Mouse (Mus musculus) stomach, embryonic 14.5 days (tissue): ENCODE results near the gene Sgpp1. TPM values are rescaled to one million over a fixed set of nuclear protein-coding genes. Genes with fewer than 3 reads are reported as not detected.
"Not testable (repeated sequence)": the region's sequence is repeated elsewhere in the genome, so short reads cannot be mapped to it uniquely, and the experiment has no call there.

ENCODE experiments used
- ATAC-seq: fragments of 200-750 bp; cut with Nextera tagmentation; 2 replicates; pipeline ENCODE4 v1.8.0; 2017; ENCODE audit warnings: low read depth, moderate TSS enrichment; ENCODE audit not compliant: insufficient number of reproducible peaks, insufficient read depth, low FRiP score
- H3K27ac ChIP-seq: fragments of 300-500 bp; sonication (generic); 2 replicates; pipeline ENCODE4 v1.5.1; 2014; ENCODE audit warnings: mild to moderate bottlenecking, low read length, moderate library complexity, mixed read lengths
- H3K27me3 ChIP-seq: fragments of 300-500 bp; sonication (generic); 2 replicates; pipeline ENCODE4 v1.6.1; 2014; ENCODE audit warnings: low read length, control low read depth, mixed read lengths; ENCODE audit not compliant: control insufficient read depth, insufficient read depth
- H3K36me3 ChIP-seq: fragments of 300-500 bp; sonication (generic); 2 replicates; pipeline ENCODE4 v1.6.1; 2014; ENCODE audit warnings: mild to moderate bottlenecking, control low read depth, low read length, moderate library complexity, mixed read lengths; ENCODE audit not compliant: control insufficient read depth, insufficient read depth
- H3K4me1 ChIP-seq: fragments of 300-500 bp; sonication (generic); 2 replicates; pipeline ENCODE4 v1.6.1; 2014; ENCODE audit warnings: low read length, control low read depth, mixed read lengths; ENCODE audit not compliant: control insufficient read depth, insufficient read depth
- H3K4me2 ChIP-seq: fragments of 300-500 bp; sonication (generic); replicated peaks from 2 replicates; pipeline ENCODE4 v1.6.1; 2014; ENCODE audit warnings: low read depth, low read length, control low read depth
- H3K4me3 ChIP-seq: fragments of 300-500 bp; sonication (generic); 2 replicates; pipeline ENCODE4 v1.5.1; 2014; ENCODE audit warnings: low read depth, low read length, control low read depth
- H3K9ac ChIP-seq: fragments of 300-500 bp; sonication (generic); replicated peaks from 2 replicates; pipeline ENCODE4 v1.6.1; 2014; ENCODE audit warnings: low read depth, mild to moderate bottlenecking, control low read depth, low read length, moderate library complexity, mixed read lengths
- H3K9me3 ChIP-seq: fragments of 300-500 bp; sonication (generic); 2 replicates; pipeline ENCODE4 v1.6.1; 2016; ENCODE audit warnings: low read depth, low read length, control low read depth; ENCODE audit not compliant: control insufficient read depth
- WGBS: fragments of 180-500 bp; shearing (Covaris S2); extraction: QIAGEN DNeasy Blood & Tissue Kit; methylation state at CpG from one replicate; pipeline ENCODE4 v1.1.7; 2014; 5-methylcytosine and 5-hydroxymethylcytosine counted together
- polyA plus RNA-seq: library from polyadenylated mRNA; unstranded; fragments of >200 nt; fragmentation: Nextera tagmentation; extraction: Ambion mirVana; gene quantifications from 2 replicates; pipeline ENCODE4 v1.2.1, GENCODE M21; 2014

The Sgpp1 gene
- polyA plus RNA-seq, 1 experiment from 2014 or later = 19.6 TPM

DNA sequence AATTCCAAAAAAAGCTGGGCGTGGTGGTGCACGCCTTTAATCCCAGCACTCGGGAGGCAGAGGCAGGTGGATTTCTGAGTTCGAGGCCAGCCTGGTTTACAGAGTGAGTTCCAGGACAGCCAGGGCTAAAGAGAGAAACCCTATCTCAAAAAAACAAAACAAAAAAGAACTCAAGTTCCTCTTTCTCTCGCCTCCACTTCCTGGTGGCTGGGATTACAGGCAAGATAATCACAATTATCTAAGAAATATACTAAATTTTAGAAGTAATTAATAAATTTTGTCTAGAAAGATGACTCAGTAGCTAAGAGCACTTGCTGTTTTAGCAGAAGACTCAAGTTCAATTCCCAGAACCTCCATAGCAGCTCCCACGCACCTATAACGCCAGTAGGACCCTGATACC is 22.6 kb downstream of the Sgpp1 start:
- H3K9ac ChIP-seq, H3K27ac ChIP-seq, H3K9me3 ChIP-seq, ATAC-seq, H3K4me2 ChIP-seq, H3K4me1 ChIP-seq, H3K36me3 ChIP-seq, H3K4me3 ChIP-seq, H3K27me3 ChIP-seq: not testable (repeated sequence)
- 94% methylated on average over 7 of the region's 7 CpGs for WGBS

DNA sequence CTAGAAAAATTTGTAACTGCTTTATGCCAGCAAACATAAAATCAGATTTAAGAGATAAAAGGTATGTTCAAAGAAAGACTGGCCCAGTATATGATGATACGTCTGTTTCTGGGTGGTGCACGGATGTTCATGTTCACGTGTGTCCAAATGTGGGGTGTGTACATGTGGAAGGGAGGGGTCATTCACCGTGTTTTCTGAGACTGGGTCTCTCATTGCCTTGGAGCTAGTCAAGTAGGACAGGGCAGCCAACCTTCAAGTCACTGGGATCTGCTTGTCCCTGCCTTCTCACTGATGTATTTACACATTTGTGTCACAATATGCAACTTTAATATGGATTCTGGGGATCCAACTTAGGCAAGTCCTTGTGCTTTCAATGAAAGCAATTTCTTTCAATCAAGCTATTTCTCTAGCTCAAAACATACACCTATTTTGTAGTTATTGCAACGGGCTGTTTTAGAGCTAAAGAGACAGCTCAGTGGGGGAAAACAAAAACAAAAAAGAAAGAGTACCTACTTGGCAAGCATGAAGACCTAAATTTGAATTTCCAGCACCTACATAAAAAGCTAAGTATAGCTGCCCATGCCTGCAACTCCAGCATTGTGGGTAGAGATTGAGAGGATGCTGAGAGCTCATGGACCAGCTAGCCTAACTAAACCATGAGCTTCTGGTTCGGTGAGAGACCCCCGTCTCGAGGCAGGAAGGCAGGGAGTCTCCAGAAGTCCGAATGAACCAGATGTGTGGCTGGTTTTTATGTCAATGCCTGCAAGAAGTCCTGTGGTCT is 24.7 kb downstream of the Sgpp1 start:
- no peak overlapping the region for H3K27ac ChIP-seq
- WGBS = 91% methylated on average over 9 of the region's 9 CpGs
- H3K27me3 ChIP-seq = no peaks in the 10 kb centered on the region
- no peak overlapping the region for H3K4me3 ChIP-seq
- H3K9me3 ChIP-seq = no peaks in the 10 kb centered on the region
- H3K4me2 ChIP-seq = no peak overlapping the region
- no peak overlapping the region for H3K9ac ChIP-seq
- no peaks in the 10 kb centered on the region for H3K4me1 ChIP-seq
- ATAC-seq = no peak
- no peaks in the 10 kb centered on the region for H3K36me3 ChIP-seq

DNA sequence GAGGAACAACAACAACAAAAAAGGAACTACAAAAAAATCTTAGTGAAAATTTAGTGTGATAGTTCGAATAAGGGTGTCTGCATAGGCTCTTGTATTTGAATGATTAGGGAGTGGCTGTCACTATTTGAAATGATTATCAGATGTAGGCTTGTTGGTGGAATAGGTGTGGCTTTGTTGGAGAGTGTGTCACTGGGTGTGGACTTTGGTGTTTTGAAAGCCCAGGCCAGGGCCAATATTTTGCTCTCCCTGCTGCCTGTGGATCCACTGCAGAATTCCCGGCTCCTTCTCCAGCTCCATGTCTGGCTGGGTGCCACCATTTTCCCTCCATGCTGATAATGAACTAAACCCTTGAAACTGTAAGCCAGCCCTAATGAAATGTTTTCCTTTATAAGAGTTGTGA is 26.0 kb downstream of the Sgpp1 start:
- no peaks in the 10 kb centered on the region for H3K36me3 ChIP-seq
- no peaks in the 10 kb centered on the region for H3K4me1 ChIP-seq
- no peak overlapping the region for H3K27ac ChIP-seq
- no peaks in the 10 kb centered on the region for H3K27me3 ChIP-seq
- no peaks in the 10 kb centered on the region for H3K9me3 ChIP-seq
- H3K9ac ChIP-seq = no peak overlapping the region
- no peak overlapping the region for H3K4me3 ChIP-seq
- ATAC-seq = no peak
- 78% methylated on average over 2 of the region's 2 CpGs for WGBS
- no peak overlapping the region for H3K4me2 ChIP-seq

DNA sequence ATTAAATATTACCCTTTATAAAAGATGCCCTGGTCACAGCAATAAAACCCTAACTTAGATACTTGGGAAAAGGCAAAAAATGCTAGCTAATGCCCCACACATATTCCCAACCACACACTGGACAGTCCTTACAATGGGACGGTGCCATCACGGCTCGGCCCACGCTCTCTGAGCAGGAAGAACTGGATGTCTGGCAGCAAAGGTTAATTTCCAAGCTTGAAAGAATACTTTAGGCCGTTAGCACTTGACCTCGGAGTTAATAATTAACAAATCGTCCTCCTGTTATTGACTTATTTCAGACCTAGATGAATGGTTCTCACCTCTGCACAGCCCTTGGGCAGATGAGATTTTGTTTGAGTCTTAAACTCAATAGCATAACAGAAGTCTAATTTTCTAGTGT is 28.9 kb downstream of the Sgpp1 start:
- H3K4me2 ChIP-seq = no peak overlapping the region
- H3K27ac ChIP-seq = no peak overlapping the region
- no peaks in the 10 kb centered on the region for H3K27me3 ChIP-seq
- no peak for ATAC-seq
- 73% methylated on average over 7 of the region's 7 CpGs for WGBS
- H3K36me3 ChIP-seq = no peaks in the 10 kb centered on the region
- 0 out of 2 replicates have a peak, but pooled peaks cover 2% of the 10 kb centered on the region for H3K4me1 ChIP-seq
- H3K4me3 ChIP-seq = no peak overlapping the region
- H3K9ac ChIP-seq = no peak overlapping the region
- H3K9me3 ChIP-seq = no peaks in the 10 kb centered on the region

DNA sequence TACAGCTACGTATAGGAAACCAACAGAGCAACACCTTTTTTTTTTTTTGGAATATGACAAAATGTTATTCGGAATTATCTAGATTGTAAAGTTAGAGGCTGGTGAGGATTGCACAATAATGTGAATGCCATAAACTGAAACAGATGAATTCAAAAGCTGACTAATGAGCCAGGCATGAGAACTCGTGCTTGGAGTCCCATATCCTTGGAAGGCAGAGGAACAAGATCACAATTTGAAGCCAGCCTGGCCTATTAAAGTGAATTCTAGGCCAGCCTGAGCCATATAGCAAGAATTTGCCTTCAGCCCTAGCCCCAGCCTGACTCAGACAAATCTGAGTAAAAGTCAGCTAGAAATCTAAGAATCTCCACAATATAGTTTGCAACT is 32.8 kb downstream of the Sgpp1 start:
- 85% methylated on average over 3 of the region's 3 CpGs for WGBS
- no peak overlapping the region for H3K27ac ChIP-seq
- no peaks in the 10 kb centered on the region for H3K36me3 ChIP-seq
- 0 out of 2 replicates have a peak, but pooled peaks cover 7% of the 10 kb centered on the region for H3K4me1 ChIP-seq
- no peak overlapping the region for H3K9ac ChIP-seq
- H3K27me3 ChIP-seq = no peaks in the 10 kb centered on the region
- no peak overlapping the region for H3K4me2 ChIP-seq
- H3K4me3 ChIP-seq = no peak overlapping the region
- ATAC-seq = no peak
- no peaks in the 10 kb centered on the region for H3K9me3 ChIP-seq

DNA sequence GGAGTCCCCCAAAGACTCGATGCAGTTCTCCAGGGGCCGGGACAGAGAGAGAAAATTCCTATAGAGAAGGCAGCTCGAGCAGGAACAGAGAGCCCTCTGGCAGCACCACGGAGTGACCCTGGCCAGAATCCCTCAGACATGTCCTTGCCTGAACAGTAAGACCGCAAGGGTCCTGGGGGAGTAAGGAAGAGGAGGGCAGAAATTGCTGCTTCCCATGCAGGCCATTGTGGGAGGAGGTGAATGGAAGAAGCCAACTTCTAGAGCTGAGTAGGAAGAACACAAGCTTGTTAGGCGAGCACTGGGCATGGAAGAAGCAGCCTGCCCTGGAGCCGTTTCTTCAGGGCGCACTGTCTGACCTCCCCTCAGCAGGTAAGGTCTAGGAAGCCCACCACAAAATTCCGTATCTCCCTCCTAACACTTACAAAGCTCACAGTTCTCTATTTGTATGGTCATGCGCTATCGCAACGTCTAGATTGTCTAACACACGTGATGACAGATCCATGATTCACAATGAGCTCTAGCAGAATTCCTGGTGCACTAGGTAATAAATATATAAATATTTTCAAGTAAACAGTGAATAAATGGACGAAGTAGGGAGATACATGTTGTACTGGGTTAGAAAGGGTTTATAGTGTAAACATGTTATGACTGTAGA is 33.3 kb downstream of the Sgpp1 start:
- WGBS = 65% methylated on average over 14 of the region's 14 CpGs
- Histone ChIP-seq H3K4me3 (no peak overlapping the region), H3K27me3 (no peaks in the 10 kb centered on the region), H3K4me2 (peak overlapping the region; percentile 33), H3K9me3 (no peaks in the 10 kb centered on the region), H3K27ac (no peak overlapping the region), H3K4me1 (0 out of 2 replicates have a peak, but pooled peaks cover 7% of the 10 kb centered on the region), H3K9ac (no peak overlapping the region), H3K36me3 (no peaks in the 10 kb centered on the region)
- ATAC-seq = no peak

DNA sequence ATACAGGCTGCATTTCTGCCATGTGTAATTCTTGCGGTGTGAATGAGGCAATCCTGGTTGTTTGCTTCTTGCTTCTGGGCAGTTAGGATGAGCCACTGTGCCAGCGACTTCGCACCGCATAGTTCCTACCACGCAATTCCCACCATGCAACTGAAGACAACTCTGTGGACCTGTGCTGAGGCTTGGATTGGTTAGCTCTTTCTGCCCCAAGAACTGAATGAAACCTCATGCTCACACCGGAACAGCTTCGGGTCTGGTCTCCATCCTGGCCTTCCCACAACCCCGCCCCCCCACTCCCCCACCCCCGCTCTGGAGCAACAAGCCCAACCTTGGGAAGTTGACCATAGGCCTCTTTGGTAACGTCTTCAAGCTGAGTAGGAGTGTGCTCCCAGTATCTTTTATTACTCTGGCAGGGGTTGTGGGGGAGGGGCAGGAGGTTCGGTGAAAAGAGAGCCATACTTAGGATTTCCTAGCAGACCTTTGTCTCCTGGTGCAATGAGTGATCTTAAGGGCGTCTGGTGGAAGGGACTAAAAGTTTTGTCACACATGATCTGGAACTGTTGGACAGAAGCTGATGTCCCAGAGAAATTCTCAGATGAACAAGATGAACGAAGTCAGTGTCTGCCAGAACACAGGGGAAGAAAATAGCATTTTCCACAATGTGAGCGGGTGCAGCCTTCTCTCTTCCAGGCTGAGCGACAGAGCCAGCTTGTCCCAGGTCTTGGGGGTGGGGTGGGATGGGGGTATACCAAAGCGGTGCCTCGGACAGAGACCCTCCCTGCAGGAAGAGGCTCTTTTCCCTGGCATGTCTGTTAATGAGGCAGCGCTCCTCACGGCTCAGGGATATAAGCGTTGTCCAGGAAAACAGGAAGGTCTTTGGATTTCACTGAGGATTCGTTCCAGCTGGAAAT is 34.1 kb downstream of the Sgpp1 start:
- ATAC-seq = peak; percentile 42; the same call in 1 of the 2 replicates
- H3K27me3 ChIP-seq = no peaks in the 10 kb centered on the region
- H3K36me3 ChIP-seq = no peaks in the 10 kb centered on the region
- H3K9me3 ChIP-seq = no peaks in the 10 kb centered on the region
- H3K4me2 ChIP-seq = peak overlapping the region; percentile 33
- H3K9ac ChIP-seq = no peak overlapping the region
- 0 out of 2 replicates have a peak, but pooled peaks cover 7% of the 10 kb centered on the region for H3K4me1 ChIP-seq
- no peak overlapping the region for H3K27ac ChIP-seq
- peak overlapping the region; percentile 3; the same call in 1 of the 2 replicates for H3K4me3 ChIP-seq
- WGBS = 32% methylated on average over 21 of the region's 21 CpGs

DNA sequence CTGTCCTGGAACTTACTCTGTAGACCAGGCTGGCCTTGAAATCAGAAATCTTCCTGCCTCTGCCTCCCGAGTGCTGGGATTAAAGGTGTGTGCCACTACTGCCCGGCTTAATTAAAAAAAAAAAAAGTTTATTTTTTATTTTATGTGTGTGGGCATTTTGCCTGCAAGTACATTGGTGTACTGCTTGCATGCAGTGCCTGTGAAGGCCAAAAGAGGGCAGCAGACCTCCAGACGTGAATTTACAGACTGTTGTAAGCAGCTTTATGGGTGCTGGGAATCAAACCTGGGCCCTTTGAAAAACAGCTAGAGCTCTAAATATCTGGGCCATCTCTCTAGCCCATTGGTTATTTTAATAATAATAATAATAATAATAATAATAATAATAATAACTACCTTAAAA is 36.8 kb downstream of the Sgpp1 start:
- Histone ChIP-seq H3K36me3 (no peaks in the 10 kb centered on the region), H3K9ac (no peak overlapping the region), H3K4me2 (no peak overlapping the region), H3K27ac (no peak overlapping the region), H3K4me1 (0 out of 2 replicates have a peak, but pooled peaks cover 7% of the 10 kb centered on the region), H3K27me3 (no peaks in the 10 kb centered on the region), H3K9me3 (no peaks in the 10 kb centered on the region), H3K4me3 (no peak overlapping the region)
- no peak for ATAC-seq
- 94% methylated on average over 3 of the region's 3 CpGs for WGBS
